Mouse (Mus musculus): ENCODE results near the gene Cdc42bpa.

GRCm38 (mm10) chr1:180162986-180163385 lies 202.7 kb downstream of the Cdc42bpa start:
- TF ChIP-seq POLR2A (IDR thresholded peaks at IDR 0.05; ENCODE audit: insufficient read depth, low read depth, low read length): no peak
- no peak for TF ChIP-seq CTCF (IDR thresholded peaks at IDR 0.05)

Measured in heart, adult 2 months (tissue).